Mouse (Mus musculus): Measurements from ENCODE around the gene Mylpf. TPM values are rescaled to one million over a fixed set of nuclear protein-coding genes. Genes with fewer than 3 reads are reported as not detected.
"Not testable (repeated sequence)": the region's sequence is repeated elsewhere in the genome, so short reads cannot be mapped to it uniquely, and the experiment has no call there.

Mylpf gene
- 10 to 100 TPM; 26.7 to 30.7 TPM for polyA plus RNA-seq (2017; shearing (Covaris generic))

- ATAC-seq, result peak; percentile 87
Observed at GRCm38 (mm10) chr7:127208553-127209438, at the start of gene Mylpf. Mylpf (plus strand) TSS chr7:127208890.

GRCm38 (mm10) chr7:127162546-127162945, 46.1 kb upstream of the Mylpf start:
- ATAC-seq, result no peak

- no peak for ATAC-seq
Observed at GRCm38 (mm10) chr7:127164002-127164401, 44.7 kb upstream of the Mylpf start.

GRCm38 (mm10) chr7:127165607-127166493, 42.8 kb upstream of the Mylpf start:
- peak; percentile 77 for ATAC-seq

- ATAC-seq, result peak; percentile 57
Observed at GRCm38 (mm10) chr7:127166501-127166900, 42.2 kb upstream of the Mylpf start.

- peak; percentile 79 for ATAC-seq
Observed at GRCm38 (mm10) chr7:127176937-127177336, 31.8 kb upstream of the Mylpf start.

- peak; percentile 60 for ATAC-seq
Observed at GRCm38 (mm10) chr7:127180783-127181182, 27.9 kb upstream of the Mylpf start.

GRCm38 (mm10) chr7:127181724-127182123, 27.0 kb upstream of the Mylpf start:
- not testable (repeated sequence) for ATAC-seq

GRCm38 (mm10) chr7:127183345-127183744, 25.3 kb upstream of the Mylpf start:
- ATAC-seq, result no peak

GRCm38 (mm10) chr7:127183828-127184227, 24.9 kb upstream of the Mylpf start:
- no peak for ATAC-seq

GRCm38 (mm10) chr7:127184720-127185119, 24.0 kb upstream of the Mylpf start:
- ATAC-seq, result no peak

GRCm38 (mm10) chr7:127185601-127186000, 23.1 kb upstream of the Mylpf start:
- ATAC-seq, result no peak

GRCm38 (mm10) chr7:127187351-127187750, 21.3 kb upstream of the Mylpf start:
- no peak for ATAC-seq

- ATAC-seq, result peak; percentile 75
Observed at GRCm38 (mm10) chr7:127188305-127189276, 20.1 kb upstream of the Mylpf start.

GRCm38 (mm10) chr7:127190672-127191071, 18.0 kb upstream of the Mylpf start:
- no peak for ATAC-seq

- no peak for ATAC-seq
Observed at GRCm38 (mm10) chr7:127192989-127193388, 15.7 kb upstream of the Mylpf start.

GRCm38 (mm10) chr7:127194011-127194632, 14.6 kb upstream of the Mylpf start:
- no peak for ATAC-seq

GRCm38 (mm10) chr7:127194633-127195029, 14.1 kb upstream of the Mylpf start:
- ATAC-seq, result no peak

GRCm38 (mm10) chr7:127195544-127196295, 13.0 kb upstream of the Mylpf start, which contains the start of gene Cd2bp2:
Cd2bp2 (minus strand) TSS chr7:127196050.
- ATAC-seq, result peak; percentile 100

- ATAC-seq, result no peak
Observed at GRCm38 (mm10) chr7:127196484-127196883, 12.2 kb upstream of the Mylpf start.

- no peak for ATAC-seq
Observed at GRCm38 (mm10) chr7:127206606-127207005, 2.1 kb upstream of the Mylpf start.

Data from activated CD4-positive, CD25-positive, alpha-beta regulatory T cell, adult 4 months (primary cell).